Mouse (Mus musculus) liver, embryonic 14.5 days (tissue): ENCODE data around the gene Dnajb14. TPM values are rescaled to one million over a fixed set of nuclear protein-coding genes. Genes with fewer than 3 reads are reported as not detected.
"Not testable (repeated sequence)": the region's sequence is repeated elsewhere in the genome, so short reads cannot be mapped to it uniquely, and the experiment has no call there.

ENCODE experiments used
- ATAC-seq: fragments of 200-750 bp; cut with Nextera tagmentation; 2 replicates; pipeline ENCODE4 v1.8.0; 2017; ENCODE audit warnings: moderate number of reproducible peaks, mild to moderate bottlenecking, moderate library complexity; ENCODE audit not compliant: insufficient read depth
- DNase-seq, 3 experiments: peaks; one replicate each; pipeline ENCODE4 v3.0.0-alpha.2; 2012 to 2013; ENCODE audit warnings: low read depth in 3 of 3, low spot score in 3 of 3
- H3K27ac ChIP-seq: fragments of 300-500 bp; sonication (generic); 2 replicates; pipeline ENCODE4 v1.5.1; 2014; ENCODE audit warnings: moderate library complexity, mild to moderate bottlenecking, control low read depth, inconsistent platforms
- H3K27me3 ChIP-seq: fragments of 300-500 bp; sonication (generic); 2 replicates; pipeline ENCODE4 v1.6.1; 2014; ENCODE audit warnings: mild to moderate bottlenecking, low read length, moderate library complexity; ENCODE audit not compliant: control insufficient read depth, insufficient read depth
- H3K36me3 ChIP-seq: fragments of 300-500 bp; sonication (generic); replicated peaks from 2 replicates; pipeline ENCODE4 v1.6.1; 2014; ENCODE audit warnings: low read depth; ENCODE audit not compliant: control insufficient read depth, insufficient read depth
- H3K4me1 ChIP-seq, 2 experiments: fragments of 200-500 bp in 1 of 2; fragments of 300-500 bp in 1 of 2; sonication (generic) in 1 of 2; replicated peaks; 2 replicates each; pipeline ENCODE4 v1.6.1; 2012 to 2014; ENCODE audit warnings: antibody characterized with exemption in 1 of 2, inconsistent platforms in 1 of 2, low read length in 1 of 2; ENCODE audit not compliant: control insufficient read depth in 2 of 2, insufficient read depth in 2 of 2
- H3K4me2 ChIP-seq: fragments of 300-500 bp; sonication (generic); 2 replicates; pipeline ENCODE4 v1.6.1; 2014; ENCODE audit warnings: low read depth, mild to moderate bottlenecking, control low read depth, moderate library complexity
- H3K4me3 ChIP-seq, 2 experiments: fragments of 200-500 bp in 1 of 2; fragments of 300-500 bp in 1 of 2; sonication (generic) in 1 of 2; 2 replicates each; pipeline ENCODE4 v1.5.1; 2012 to 2014; ENCODE audit warnings: low read depth in 2 of 2, low read length in 2 of 2, mild to moderate bottlenecking in 2 of 2, control low read depth in 1 of 2, inconsistent platforms in 1 of 2, moderate library complexity in 1 of 2; ENCODE audit not compliant: insufficient read depth in 1 of 2
- H3K9ac ChIP-seq: fragments of 300-500 bp; sonication (generic); replicated peaks from 2 replicates; pipeline ENCODE4 v1.6.1; 2014; ENCODE audit warnings: mild to moderate bottlenecking, control low read depth, moderate library complexity
- H3K9me3 ChIP-seq: fragments of 300-500 bp; sonication (generic); 2 replicates; pipeline ENCODE4 v1.6.1; 2016; ENCODE audit warnings: low read length, mixed read lengths; ENCODE audit not compliant: control insufficient read depth
- CTCF ChIP-seq: IDR thresholded peaks from 2 replicates; pipeline ENCODE4 v1.5.1; 2016; ENCODE audit warnings: antibody characterized with exemption, low read depth, control low read depth
- EP300 ChIP-seq: IDR thresholded peaks from 2 replicates; pipeline ENCODE4 v1.6.1; 2016; ENCODE audit warnings: antibody characterized with exemption, low read depth
- WGBS: fragments of 180-500 bp; shearing (Covaris S2); extraction: QIAGEN DNeasy Blood & Tissue Kit; methylation state at CpG from one replicate; pipeline ENCODE4 v1.1.7; 2014; ENCODE audit not compliant: insufficient replicate concordance; 5-methylcytosine and 5-hydroxymethylcytosine counted together
- polyA plus RNA-seq, 2 experiments: library from polyadenylated mRNA; depleted of rRNA in 1 of 2; stranded (reverse) in 1 of 2; unstranded in 1 of 2; fragments of >200 nt; fragmentation: Nextera tagmentation in 1 of 2; extraction: Ambion mirVana in 1 of 2; gene quantifications; 2 replicates each; pipeline versions ENCODE4 v1.2.1 to v1.2.3; 2012 to 2014

Dnajb14 gene
- polyA plus RNA-seq, 2 experiments, result 1.5 to 3.7 TPM

DNA sequence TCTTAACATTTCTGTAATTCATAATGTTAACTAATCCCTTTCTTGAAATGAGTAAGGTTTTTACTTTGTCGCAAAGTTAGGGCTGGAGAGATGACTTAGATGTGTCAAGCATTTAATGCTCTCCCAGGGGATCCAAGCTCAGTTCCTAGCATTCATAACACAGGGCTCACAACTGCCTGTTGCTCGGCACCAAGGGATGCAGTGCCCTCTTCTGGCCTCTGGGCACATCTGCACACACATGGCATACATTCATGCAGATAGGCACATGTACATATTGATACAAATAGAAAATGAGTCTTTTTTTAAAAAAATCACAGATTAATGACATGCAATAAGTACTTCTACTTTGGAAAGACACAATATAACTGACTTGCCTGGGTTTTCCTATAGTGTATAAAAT, 16.3 kb upstream of the Dnajb14 start:
- Histone ChIP-seq H3K27ac (no peak overlapping the region), H3K9ac (no peak overlapping the region), H3K36me3 (no peaks in the 10 kb centered on the region), H3K4me1 (no peaks in the 10 kb centered on the region), H3K27me3 (no peaks in the 10 kb centered on the region), H3K9me3 (no peaks in the 10 kb centered on the region), H3K4me3 (no peak overlapping the region), H3K4me2 (no peak overlapping the region)
- ATAC-seq, result no peak
- TF ChIP-seq CTCF (peak; percentile 52), EP300 (no peak)
- DNase-seq, result no peak
- WGBS, result 69% methylated on average over 2 of the region's 2 CpGs

DNA sequence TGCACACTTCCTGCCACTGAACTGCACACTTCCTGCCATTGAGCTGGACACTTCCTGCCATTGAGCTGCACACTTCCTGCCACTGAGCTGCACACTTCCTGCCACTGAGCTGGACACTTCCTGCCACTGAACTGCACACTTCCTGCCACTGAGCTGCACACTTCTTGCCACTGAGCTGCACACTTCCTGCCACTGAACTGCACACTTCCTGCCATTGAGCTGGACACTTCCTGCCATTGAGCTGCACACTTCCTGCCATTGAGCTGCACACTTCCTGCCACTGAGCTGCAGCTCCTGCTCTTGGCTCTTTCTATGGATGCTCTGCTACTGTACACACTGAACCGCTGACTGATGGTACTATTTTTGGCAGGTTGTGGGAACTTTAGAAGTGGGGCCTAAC, 14.5 kb upstream of the Dnajb14 start:
- not testable (repeated sequence) for H3K27me3 ChIP-seq, DNase-seq, H3K4me1 ChIP-seq, H3K27ac ChIP-seq, H3K36me3 ChIP-seq, ATAC-seq, H3K4me2 ChIP-seq, H3K4me3 ChIP-seq, H3K9ac ChIP-seq, H3K9me3 ChIP-seq
- 79% methylated on average over 1 of the region's 1 CpGs for WGBS

DNA sequence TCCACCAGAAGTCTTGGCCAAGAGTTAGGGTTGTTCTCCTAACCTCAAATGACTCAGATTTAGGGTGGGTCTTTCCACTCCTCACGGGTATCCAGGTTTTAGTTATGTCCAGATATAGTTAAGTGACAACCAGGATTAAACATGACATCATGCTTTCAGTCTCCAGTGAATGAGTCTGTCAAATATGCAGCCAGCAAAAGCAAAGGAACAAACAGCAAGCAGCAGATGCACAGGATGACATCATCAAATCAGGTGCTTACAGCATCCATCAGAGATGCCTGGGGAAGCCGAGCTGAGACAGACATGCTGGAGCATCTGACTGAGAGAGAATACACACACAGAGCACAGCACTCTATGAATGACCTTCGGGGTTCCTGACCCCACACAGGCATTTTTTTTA, 12.1 kb upstream of the Dnajb14 start:
- no peak overlapping the region for H3K4me2 ChIP-seq
- H3K4me1 ChIP-seq, result peaks cover under 1 to 3% of the 10 kb centered on the region in 2 experiments; a peak in 1 of 4 replicates
- H3K27ac ChIP-seq, result no peak overlapping the region
- no peak overlapping the region for H3K9ac ChIP-seq
- H3K4me3 ChIP-seq, result no peak overlapping the region
- H3K9me3 ChIP-seq, result no peaks in the 10 kb centered on the region
- H3K36me3 ChIP-seq, result no peaks in the 10 kb centered on the region
- H3K27me3 ChIP-seq, result no peaks in the 10 kb centered on the region
- no peak for TF ChIP-seq EP300
- no peak for TF ChIP-seq CTCF
- no peak for ATAC-seq
- 64% methylated on average over 3 of the region's 3 CpGs for whole genome bisulfite sequencing
- DNase-seq, result no peak

DNA sequence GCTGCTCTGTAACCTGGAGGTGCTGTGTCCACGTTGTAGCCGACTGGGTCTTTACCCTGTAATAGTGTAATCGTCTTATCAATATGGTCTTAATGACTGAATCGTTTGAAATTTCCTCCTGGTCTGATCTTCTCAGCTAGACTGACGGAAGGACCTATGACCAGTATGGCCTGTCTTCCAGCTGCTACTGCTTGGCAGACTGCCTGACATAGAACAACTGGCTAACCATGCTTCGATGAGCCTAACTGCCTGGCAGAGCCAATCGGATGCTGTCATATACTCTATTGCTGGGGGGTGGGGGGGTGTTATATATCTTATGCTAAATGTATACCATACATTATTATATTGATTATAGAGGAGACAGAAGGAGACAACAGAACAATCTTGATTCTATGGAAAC, 11.4 kb upstream of the Dnajb14 start:
- ATAC-seq, result no peak
- WGBS, result 67% methylated on average over 7 of the region's 7 CpGs
- Histone ChIP-seq H3K9me3 (no peaks in the 10 kb centered on the region), H3K36me3 (no peaks in the 10 kb centered on the region), H3K27me3 (no peaks in the 10 kb centered on the region), H3K4me3 (no peak overlapping the region), H3K9ac (no peak overlapping the region), H3K27ac (no peak overlapping the region), H3K4me2 (no peak overlapping the region), H3K4me1 (peaks cover 3 to 4% of the 10 kb centered on the region in 2 experiments; a peak in 1 of 4 replicates)
- TF ChIP-seq CTCF, result no peak
- TF ChIP-seq EP300, result no peak
- no peak for DNase-seq

GRCm38 (mm10) chr3:137860394-137861170, 6.9 kb upstream of the Dnajb14 start:
- Histone ChIP-seq H3K4me1 (peaks cover 7 to 8% of the 10 kb centered on the region in 2 experiments; a peak in 2 of 4 replicates), H3K27me3 (no peaks in the 10 kb centered on the region), H3K4me3 (no peak overlapping the region), H3K4me2 (no peak overlapping the region), H3K36me3 (no peaks in the 10 kb centered on the region), H3K9me3 (no peaks in the 10 kb centered on the region), H3K9ac (no peak overlapping the region), H3K27ac (no peak overlapping the region)
- 46% methylated on average over 8 of the region's 8 CpGs for WGBS
- no peak for DNase-seq
- no peak for ATAC-seq
- no peak for TF ChIP-seq CTCF
- no peak for TF ChIP-seq EP300
